Mouse (Mus musculus): ENCODE results near the gene Atp6v0a1. TPM values are rescaled to one million over a fixed set of nuclear protein-coding genes. Genes with fewer than 3 reads are reported as not detected.

The Atp6v0a1 gene
- polyA plus RNA-seq, 1 experiment, result 48.4 TPM

GRCm38 (mm10) chr11:101065002-101065401 lies 55.8 kb downstream of the Atp6v0a1 start:
- no peak overlapping the region for H3K27ac ChIP-seq (ENCODE audit: insufficient read depth, low read depth, low read length)

DNA sequence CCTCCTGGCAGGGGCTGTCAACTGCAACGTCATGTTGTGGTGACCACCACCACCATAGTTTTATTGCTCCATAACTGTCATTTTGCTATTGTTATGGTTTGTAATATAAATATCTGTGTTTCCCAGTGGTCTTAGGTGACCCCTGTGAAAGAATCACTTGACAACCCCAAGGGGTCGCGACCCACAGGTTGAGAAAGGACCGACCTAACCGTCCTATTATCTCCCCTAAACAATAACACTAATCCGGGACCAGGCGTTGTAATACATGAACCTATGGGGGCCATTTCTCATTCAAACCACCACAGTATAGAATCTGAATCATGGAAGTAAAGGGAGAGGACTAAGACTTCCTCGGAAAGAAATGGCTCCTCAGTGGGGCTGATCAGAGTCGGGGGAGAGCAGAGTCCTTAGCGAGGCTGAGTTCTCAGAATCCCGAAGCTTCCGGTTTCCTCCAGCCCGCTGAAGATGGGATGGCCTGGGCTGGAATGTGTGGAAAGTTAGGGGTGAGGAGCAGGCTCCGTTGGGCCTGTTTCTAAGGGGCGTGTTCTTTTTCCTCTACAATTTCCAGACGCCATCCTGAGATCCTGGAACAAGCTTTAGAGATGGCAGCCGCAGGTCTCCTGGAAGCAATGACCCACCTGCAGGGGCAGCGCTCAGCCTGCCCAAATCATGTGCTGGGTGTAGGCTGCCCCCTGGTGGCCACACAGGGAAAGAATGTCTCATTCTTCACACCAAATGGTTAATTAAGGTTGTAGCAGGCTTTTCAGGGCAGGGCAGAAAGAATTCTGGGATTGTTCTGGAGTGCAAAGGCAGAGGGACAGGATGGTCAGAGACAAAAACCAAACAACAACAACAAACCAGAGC lies 57.5 kb downstream of the Atp6v0a1 start:
- Histone ChIP-seq H3K4me3 (ENCODE audit: insufficient read depth, low read depth, low read length) (peak overlapping the region; percentile 3; the same call in 1 of the 2 replicates), H3K36me3 (ENCODE audit: control insufficient read depth, insufficient read depth, low read length) (no peaks in the 10 kb centered on the region), H3K27ac (ENCODE audit: insufficient read depth, low read depth, low read length) (no peak overlapping the region), H3K27me3 (replicated peaks; ENCODE audit: control insufficient read depth, insufficient read depth, low read length) (no peaks in the 10 kb centered on the region), H3K4me1 (ENCODE audit: control insufficient read depth, insufficient read depth, low read length) (peaks cover 18% of the 10 kb centered on the region)
- 25% methylated on average over 18 of the region's 18 CpGs for WGBS
- DNase-seq, result peak; percentile 92
- TF ChIP-seq POLR2A (IDR thresholded peaks at IDR 0.05; ENCODE audit: low read depth, low read length) (no peak), CTCF (conservative IDR thresholded peaks at IDR 0.05; ENCODE audit: insufficient read depth, insufficient read length, low read depth, low read length) (peak; percentile 96)

More at GRCm38 (mm10) chr11:101065002-101065401, 55.8 kb downstream of the Atp6v0a1 start:
- WGBS, result 94% methylated on average over 9 of the region's 9 CpGs
- no peaks in the 10 kb centered on the region for H3K36me3 ChIP-seq (ENCODE audit: control insufficient read depth, insufficient read depth, low read length)
- no peak for TF ChIP-seq POLR2A (IDR thresholded peaks at IDR 0.05; ENCODE audit: low read depth, low read length)
- TF ChIP-seq CTCF (conservative IDR thresholded peaks at IDR 0.05; ENCODE audit: insufficient read depth, insufficient read length, low read depth, low read length), result no peak
- no peak for DNase-seq
- H3K27me3 ChIP-seq (replicated peaks; ENCODE audit: control insufficient read depth, insufficient read depth, low read length), result no peaks in the 10 kb centered on the region
- H3K4me1 ChIP-seq (ENCODE audit: control insufficient read depth, insufficient read depth, low read length), result peaks cover 10% of the 10 kb centered on the region
- H3K4me3 ChIP-seq (ENCODE audit: insufficient read depth, low read depth, low read length), result no peak overlapping the region

- WGBS, result 8% methylated on average over 35 of the region's 35 CpGs
- DNase-seq, result peak; percentile 98
- Histone ChIP-seq H3K4me1 (ENCODE audit: control insufficient read depth, insufficient read depth, low read length) (peaks cover 11% of the 10 kb centered on the region; the same call in 1 of the 2 replicates), H3K36me3 (ENCODE audit: control insufficient read depth, insufficient read depth, low read length) (no peaks in the 10 kb centered on the region), H3K27me3 (replicated peaks; ENCODE audit: control insufficient read depth, insufficient read depth, low read length) (no peaks in the 10 kb centered on the region), H3K4me3 (ENCODE audit: insufficient read depth, low read depth, low read length) (peak within 1 kb of the TSS; percentile 78), H3K27ac (ENCODE audit: insufficient read depth, low read depth, low read length) (peak within 1 kb of the TSS; percentile 56)
- TF ChIP-seq CTCF (conservative IDR thresholded peaks at IDR 0.05; ENCODE audit: insufficient read depth, insufficient read length, low read depth, low read length) (no peak), POLR2A (IDR thresholded peaks at IDR 0.05; ENCODE audit: low read depth, low read length) (no peak)
Measured at GRCm38 (mm10) chr11:101069391-101070188, 60.3 kb downstream of the Atp6v0a1 start, which contains the start of gene Naglu. Gene Naglu (plus strand): TSS chr11:101070012.

DNA sequence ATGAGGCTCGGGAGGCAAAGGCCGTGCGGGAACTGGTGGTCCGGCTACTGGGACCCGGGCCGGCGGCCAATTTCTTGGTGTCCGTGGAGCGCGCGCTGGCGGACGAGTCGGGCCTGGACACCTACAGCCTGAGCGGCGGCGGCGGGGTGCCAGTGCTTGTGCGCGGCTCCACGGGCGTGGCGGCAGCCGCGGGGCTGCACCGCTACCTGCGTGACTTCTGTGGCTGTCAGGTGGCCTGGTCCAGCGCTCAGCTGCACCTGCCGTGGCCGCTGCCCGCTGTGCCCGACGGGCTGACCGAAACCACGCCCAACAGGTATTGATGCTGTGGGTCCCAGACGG lies 60.9 kb downstream of the Atp6v0a1 start:
- H3K27me3 ChIP-seq (replicated peaks; ENCODE audit: control insufficient read depth, insufficient read depth, low read length), result no peaks in the 10 kb centered on the region
- WGBS, result under 1% methylated on average over 35 of the region's 36 CpGs

DNA sequence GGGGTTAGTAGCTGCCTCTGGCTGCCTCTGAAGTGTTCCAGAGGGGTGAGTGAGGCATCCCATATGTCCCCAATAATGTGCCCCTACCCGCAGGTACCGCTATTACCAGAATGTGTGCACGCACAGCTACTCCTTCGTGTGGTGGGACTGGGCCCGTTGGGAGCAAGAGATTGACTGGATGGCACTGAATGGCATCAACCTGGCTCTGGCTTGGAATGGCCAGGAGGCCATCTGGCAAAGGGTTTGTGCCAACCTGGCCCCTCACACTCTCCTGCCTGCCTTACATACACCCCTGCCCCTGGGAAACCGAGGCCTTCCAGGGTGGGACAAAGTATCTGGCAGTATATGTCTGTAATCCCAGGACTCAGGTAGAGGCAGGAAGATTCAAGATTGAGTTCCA lies 61.7 kb downstream of the Atp6v0a1 start:
- no peak for TF ChIP-seq CTCF (conservative IDR thresholded peaks at IDR 0.05; ENCODE audit: insufficient read depth, insufficient read length, low read depth, low read length)
- no peak for TF ChIP-seq POLR2A (IDR thresholded peaks at IDR 0.05; ENCODE audit: low read depth, low read length)
- no peak overlapping the region for H3K27ac ChIP-seq (ENCODE audit: insufficient read depth, low read depth, low read length)

More for the DNA sequence above, 60.9 kb downstream of the Atp6v0a1 start:
- Histone ChIP-seq H3K4me3 (ENCODE audit: insufficient read depth, low read depth, low read length) (peak overlapping the region; percentile 78), H3K4me1 (ENCODE audit: control insufficient read depth, insufficient read depth, low read length) (peaks cover 11% of the 10 kb centered on the region; the same call in 1 of the 2 replicates), H3K36me3 (ENCODE audit: control insufficient read depth, insufficient read depth, low read length) (no peaks in the 10 kb centered on the region), H3K27ac (ENCODE audit: insufficient read depth, low read depth, low read length) (peak overlapping the region; percentile 46; the same call in 1 of the 2 replicates)
- no peak for DNase-seq
- no peak for TF ChIP-seq POLR2A (IDR thresholded peaks at IDR 0.05; ENCODE audit: low read depth, low read length)
- no peak for TF ChIP-seq CTCF (conservative IDR thresholded peaks at IDR 0.05; ENCODE audit: insufficient read depth, insufficient read length, low read depth, low read length)

GRCm38 (mm10) chr11:101071810-101072428 lies 62.7 kb downstream of the Atp6v0a1 start:
- Histone ChIP-seq H3K36me3 (ENCODE audit: control insufficient read depth, insufficient read depth, low read length) (no peaks in the 10 kb centered on the region), H3K27me3 (replicated peaks; ENCODE audit: control insufficient read depth, insufficient read depth, low read length) (no peaks in the 10 kb centered on the region), H3K4me3 (ENCODE audit: insufficient read depth, low read depth, low read length) (no peak overlapping the region), H3K4me1 (ENCODE audit: control insufficient read depth, insufficient read depth, low read length) (peaks cover 11% of the 10 kb centered on the region; the same call in 1 of the 2 replicates), H3K27ac (ENCODE audit: insufficient read depth, low read depth, low read length) (no peak overlapping the region)
- WGBS, result 86% methylated on average over 14 of the region's 14 CpGs
- DNase-seq, result no peak
- TF ChIP-seq POLR2A (IDR thresholded peaks at IDR 0.05; ENCODE audit: low read depth, low read length) (no peak), CTCF (conservative IDR thresholded peaks at IDR 0.05; ENCODE audit: insufficient read depth, insufficient read length, low read depth, low read length) (no peak)

More for the DNA sequence above, 61.7 kb downstream of the Atp6v0a1 start:
- 79% methylated on average over 6 of the region's 6 CpGs for WGBS
- no peak overlapping the region for H3K4me3 ChIP-seq (ENCODE audit: insufficient read depth, low read depth, low read length)
- DNase-seq, result no peak
- peaks cover 11% of the 10 kb centered on the region; the same call in 1 of the 2 replicates for H3K4me1 ChIP-seq (ENCODE audit: control insufficient read depth, insufficient read depth, low read length)
- no peaks in the 10 kb centered on the region for H3K36me3 ChIP-seq (ENCODE audit: control insufficient read depth, insufficient read depth, low read length)
- H3K27me3 ChIP-seq (replicated peaks; ENCODE audit: control insufficient read depth, insufficient read depth, low read length), result no peaks in the 10 kb centered on the region

All from kidney, adult 2 months (tissue).